ENCODE assay signal across 28 mouse cellular contexts in the genomic region with DNA sequence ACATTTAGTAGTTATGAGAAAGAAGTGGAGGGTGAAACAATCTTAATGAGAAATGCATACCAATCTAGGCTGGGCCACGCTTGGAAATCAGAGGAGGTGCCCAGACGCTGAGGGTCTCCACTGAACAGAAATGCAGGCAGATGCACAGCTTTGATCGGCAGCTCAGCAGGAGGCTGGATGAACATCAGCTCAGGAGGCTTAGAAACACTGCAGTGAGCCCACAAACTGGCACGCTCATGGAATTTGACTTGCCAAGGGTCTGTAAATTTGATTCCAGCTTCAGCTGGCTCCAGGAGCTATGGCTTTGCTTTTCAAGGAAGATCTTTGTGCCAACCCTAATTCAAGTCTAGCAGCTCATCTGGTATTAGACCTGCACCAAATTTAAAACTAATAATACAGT.
DNase-seq lines count a peak whose midpoint lies in the region; ATAC-seq and TF ChIP-seq lines count a peak whose summit lies in the region.
"Had no signal": no experiment of that assay in that cellular context is flagged by ENCODE, and none has a peak within 500 bp of the region (broad histone marks: within the 10 kb centered on the region; RNA-seq: fewer than 3 reads in every experiment).

No protein-coding gene starts in this region.

- no peaks in the 10 kb centered on the region for H3K9me3 ChIP-seq in forebrain, embryonic 15.5 days
- no peaks in the 10 kb centered on the region for H3K9me3 ChIP-seq in forebrain, embryonic 11.5 days (ENCODE audit: control insufficient read depth, low read length)
- H3K9me3 ChIP-seq in hindbrain, postnatal 0 days (ENCODE audit: low read length), result no peaks in the 10 kb centered on the region
- no peaks in the 10 kb centered on the region for H3K9me3 ChIP-seq in hindbrain, embryonic 16.5 days (ENCODE audit: control insufficient read depth, low read length)
- no peaks in the 10 kb centered on the region for H3K9me3 ChIP-seq in midbrain, postnatal 0 days (ENCODE audit: low read length)
- no peaks in the 10 kb centered on the region for H3K9me3 ChIP-seq in midbrain, embryonic 16.5 days (replicated peaks; ENCODE audit: control insufficient read depth, low read length, poor library complexity, severe bottlenecking)
- H3K9me3 ChIP-seq: embryonic facial prominence, embryonic 15.5 days; G1E; hindbrain, embryonic 12.5 days; hindbrain, embryonic 15.5 days had no signal

- H3K4me1 ChIP-seq in forebrain, embryonic 15.5 days, result no peaks in the 10 kb centered on the region
- no peaks in the 10 kb centered on the region for H3K4me1 ChIP-seq in forebrain, embryonic 11.5 days (replicated peaks; ENCODE audit: control insufficient read depth, insufficient read depth, low read length)
- H3K4me1 ChIP-seq in hindbrain, postnatal 0 days (ENCODE audit: insufficient read depth, low read length), result no peaks in the 10 kb centered on the region
- no peaks in the 10 kb centered on the region; the same call in 1 of the 2 replicates for H3K4me1 ChIP-seq in hindbrain, embryonic 16.5 days (ENCODE audit: control insufficient read depth, insufficient read depth, low read depth, low read length)
- no peaks in the 10 kb centered on the region for H3K4me1 ChIP-seq in midbrain, postnatal 0 days (ENCODE audit: insufficient read depth, low read length)
- no peaks in the 10 kb centered on the region for H3K4me1 ChIP-seq in midbrain, embryonic 16.5 days (ENCODE audit: control insufficient read depth, insufficient read depth, low read length)
- H3K4me1 ChIP-seq: embryonic facial prominence, embryonic 15.5 days; hindbrain, embryonic 12.5 days; hindbrain, embryonic 15.5 days had no signal

- no peak overlapping the region for H3K4me3 ChIP-seq in forebrain, embryonic 15.5 days
- no peak overlapping the region for H3K4me3 ChIP-seq in forebrain, embryonic 11.5 days (ENCODE audit: low read depth, low read length)
- H3K4me3 ChIP-seq in hindbrain, postnatal 0 days (ENCODE audit: low read length), result no peak overlapping the region
- no peak overlapping the region for H3K4me3 ChIP-seq in hindbrain, embryonic 16.5 days (ENCODE audit: low read length)
- H3K4me3 ChIP-seq in midbrain, postnatal 0 days (ENCODE audit: low read depth, low read length), result no peak overlapping the region
- no peak overlapping the region for H3K4me3 ChIP-seq in midbrain, embryonic 16.5 days (ENCODE audit: low read depth, low read length)
- H3K4me3 ChIP-seq: embryonic facial prominence, embryonic 15.5 days; hindbrain, embryonic 12.5 days; hindbrain, embryonic 15.5 days had no signal

- DNase-seq in cerebellum, postnatal 14 days, result peak; percentile 20 to 24
- no peak for DNase-seq in cerebellum, adult 11 months
- no peak for DNase-seq in forebrain, embryonic 11.5 days (ENCODE audit: low spot score)
- DNase-seq in hindbrain, postnatal 0 days (ENCODE audit: low spot score), result peak; percentile 34
- peak; percentile 11 for DNase-seq in midbrain, postnatal 0 days (ENCODE audit: low spot score)
- DNase-seq: adrenal gland, postnatal 10 days; adrenal gland, postnatal 36 days; B cell, adult 2 months; cerebellum, adult 11-12 months; cerebellum, adult 9-10 months; cerebellum, postnatal 36 days; embryo, embryonic 11 days; gastrocnemius, postnatal 10 days; heart, adult 11 months; kidney, adult 18-20 months; kidney, adult 9 months had no signal

- H3K27me3 ChIP-seq in forebrain, embryonic 15.5 days, result no peaks in the 10 kb centered on the region
- H3K27me3 ChIP-seq in forebrain, embryonic 11.5 days (ENCODE audit: control insufficient read depth, insufficient read depth, low read length), result no peaks in the 10 kb centered on the region
- H3K27me3 ChIP-seq in hindbrain, postnatal 0 days (ENCODE audit: insufficient read depth, low read length), result no peaks in the 10 kb centered on the region
- no peaks in the 10 kb centered on the region for H3K27me3 ChIP-seq in hindbrain, embryonic 16.5 days (replicated peaks; ENCODE audit: control insufficient read depth, insufficient read depth, low read length)
- no peaks in the 10 kb centered on the region for H3K27me3 ChIP-seq in midbrain, postnatal 0 days (ENCODE audit: insufficient read depth, low read length)
- H3K27me3 ChIP-seq in midbrain, embryonic 16.5 days (ENCODE audit: control insufficient read depth, insufficient read depth, low read depth, low read length), result no peaks in the 10 kb centered on the region
- H3K27me3 ChIP-seq: CH12.LX; embryonic facial prominence, embryonic 15.5 days; hindbrain, embryonic 12.5 days; hindbrain, embryonic 15.5 days had no signal

- H3K9ac ChIP-seq in forebrain, embryonic 15.5 days (replicated peaks), result no peak overlapping the region
- no peak overlapping the region for H3K9ac ChIP-seq in forebrain, embryonic 11.5 days (ENCODE audit: low read length)
- H3K9ac ChIP-seq in hindbrain, postnatal 0 days (replicated peaks; ENCODE audit: low read length), result no peak overlapping the region
- no peak overlapping the region for H3K9ac ChIP-seq in hindbrain, embryonic 16.5 days (ENCODE audit: low read depth, low read length)
- H3K9ac ChIP-seq in midbrain, postnatal 0 days (replicated peaks; ENCODE audit: low read length, poor library complexity, severe bottlenecking), result no peak overlapping the region
- no peak overlapping the region for H3K9ac ChIP-seq in midbrain, embryonic 16.5 days (ENCODE audit: low read depth, low read length)
- H3K9ac ChIP-seq: embryonic facial prominence, embryonic 15.5 days; hindbrain, embryonic 12.5 days; hindbrain, embryonic 15.5 days had no signal

- no peak for ATAC-seq in forebrain, embryonic 15.5 days (replicated peaks)
- ATAC-seq in forebrain, embryonic 11.5 days (replicated peaks; ENCODE audit: low FRiP score), result no peak
- ATAC-seq in hindbrain, postnatal 0 days, result no peak
- ATAC-seq in hindbrain, embryonic 16.5 days, result no peak
- no peak for ATAC-seq in midbrain, postnatal 0 days (ENCODE audit: low FRiP score)
- ATAC-seq in midbrain, embryonic 16.5 days, result no peak
- ATAC-seq: inflammation-experienced regulatory T-cells, adult 6 months; intestine, embryonic 16.5 days; Patski had no signal

- H3K27ac ChIP-seq in forebrain, embryonic 15.5 days (replicated peaks), result peak overlapping the region; percentile 8; the same call in 1 of the 2 replicates
- no peak overlapping the region for H3K27ac ChIP-seq in forebrain, embryonic 11.5 days (ENCODE audit: low read depth, low read length)
- no peak overlapping the region for H3K27ac ChIP-seq in hindbrain, postnatal 0 days
- H3K27ac ChIP-seq in hindbrain, embryonic 16.5 days (ENCODE audit: low read depth, low read length), result no peak overlapping the region
- H3K27ac ChIP-seq in midbrain, postnatal 0 days (ENCODE audit: low read depth, low read length), result no peak overlapping the region
- H3K27ac ChIP-seq in midbrain, embryonic 16.5 days (ENCODE audit: low read length), result no peak overlapping the region
- H3K27ac ChIP-seq: embryonic facial prominence, embryonic 15.5 days; hindbrain, embryonic 12.5 days; hindbrain, embryonic 15.5 days had no signal

- no peak for TF ChIP-seq CTCF in hindbrain, postnatal 0 days (IDR thresholded peaks at IDR 0.05; ENCODE audit: low read depth)
- TF ChIP-seq CTCF in midbrain, postnatal 0 days (IDR thresholded peaks at IDR 0.05), result no peak

- 43% methylated on average over 4 of the region's 4 CpGs for WGBS in forebrain, embryonic 15.5 days
- 63% methylated on average over 4 of the region's 4 CpGs for WGBS in forebrain, embryonic 11.5 days
- WGBS in hindbrain, postnatal 0 days, result 46% methylated on average over 4 of the region's 4 CpGs
- WGBS in hindbrain, embryonic 16.5 days, result 48% methylated on average over 4 of the region's 4 CpGs
- 39% methylated on average over 4 of the region's 4 CpGs for WGBS in midbrain, postnatal 0 days
- WGBS in midbrain, embryonic 16.5 days, result 42% methylated on average over 4 of the region's 4 CpGs

- H3K36me3 ChIP-seq in forebrain, embryonic 15.5 days, result no peaks in the 10 kb centered on the region
- H3K36me3 ChIP-seq in forebrain, embryonic 11.5 days (ENCODE audit: control insufficient read depth, insufficient read depth, low read length), result no peaks in the 10 kb centered on the region
- H3K36me3 ChIP-seq in hindbrain, postnatal 0 days (ENCODE audit: insufficient read depth, low read length), result no peaks in the 10 kb centered on the region
- no peaks in the 10 kb centered on the region for H3K36me3 ChIP-seq in hindbrain, embryonic 16.5 days (ENCODE audit: control insufficient read depth, insufficient read depth, low read length)
- no peaks in the 10 kb centered on the region for H3K36me3 ChIP-seq in midbrain, postnatal 0 days (ENCODE audit: insufficient read depth, low read length)
- H3K36me3 ChIP-seq in midbrain, embryonic 16.5 days (ENCODE audit: control insufficient read depth, insufficient read depth, low read length), result no peaks in the 10 kb centered on the region
- H3K36me3 ChIP-seq: embryonic facial prominence, embryonic 15.5 days; G1E; hindbrain, embryonic 12.5 days; hindbrain, embryonic 15.5 days had no signal

- H3K4me2 ChIP-seq in forebrain, embryonic 15.5 days (replicated peaks), result no peak overlapping the region
- H3K4me2 ChIP-seq in forebrain, embryonic 11.5 days (ENCODE audit: low read depth, low read length, severe bottlenecking), result no peak overlapping the region
- no peak overlapping the region for H3K4me2 ChIP-seq in hindbrain, postnatal 0 days (ENCODE audit: low read depth, low read length)
- no peak overlapping the region for H3K4me2 ChIP-seq in hindbrain, embryonic 16.5 days (ENCODE audit: low read length)
- no peak overlapping the region for H3K4me2 ChIP-seq in midbrain, postnatal 0 days (ENCODE audit: low read depth, low read length, poor library complexity, severe bottlenecking)
- H3K4me2 ChIP-seq in midbrain, embryonic 16.5 days (ENCODE audit: low read length), result no peak overlapping the region
- H3K4me2 ChIP-seq: embryonic facial prominence, embryonic 15.5 days; heart, embryonic 11.5 days; hindbrain, embryonic 12.5 days; hindbrain, embryonic 15.5 days had no signal

Comparison
In these comparisons a context has a peak if more than half of its experiments do, and no peak if none do; other contexts are left out.
1. DNase-seq: peak in cerebellum, postnatal 14 days (2 of 2), hindbrain, postnatal 0 days (single experiment) and midbrain, postnatal 0 days (single experiment); none in cerebellum, adult 11 months (single experiment) and forebrain, embryonic 11.5 days (single experiment).